Mouse (Mus musculus) brain, embryonic 14.5 days (tissue): ENCODE measurements around the gene Hic2.

ENCODE experiments used
- CTCF ChIP-seq: fragments of 200-500 bp; IDR thresholded peaks from 2 replicates; pipeline ENCODE4 v1.5.1; 2012; ENCODE audit warnings: inconsistent platforms, mild to moderate bottlenecking, moderate library complexity, borderline replicate concordance; ENCODE audit not compliant: insufficient read depth, insufficient read length; ENCODE audit errors: extremely low read depth
- POLR2A ChIP-seq: fragments of 200-500 bp; IDR thresholded peaks from 2 replicates; pipeline ENCODE4 v1.6.1; 2012; ENCODE audit warnings: mild to moderate bottlenecking, inconsistent platforms, borderline replicate concordance; ENCODE audit not compliant: poor library complexity, insufficient read depth, insufficient read length, severe bottlenecking; ENCODE audit errors: extremely low read depth

- TF ChIP-seq CTCF (peak; percentile 83), POLR2A (no peak)
Observed at GRCm38 (mm10) chr16:17209981-17210838, 23.2 kb upstream of the Hic2 start.
